Mouse (Mus musculus): ENCODE data around the gene Tdrd6.

Tdrd6 gene

GRCm38 (mm10) chr17:43612221-43612620 is 17.9 kb downstream of the Tdrd6 start:
- DNase-seq (ENCODE audit: low spot score in 2 of 2), result no peak

DNA sequence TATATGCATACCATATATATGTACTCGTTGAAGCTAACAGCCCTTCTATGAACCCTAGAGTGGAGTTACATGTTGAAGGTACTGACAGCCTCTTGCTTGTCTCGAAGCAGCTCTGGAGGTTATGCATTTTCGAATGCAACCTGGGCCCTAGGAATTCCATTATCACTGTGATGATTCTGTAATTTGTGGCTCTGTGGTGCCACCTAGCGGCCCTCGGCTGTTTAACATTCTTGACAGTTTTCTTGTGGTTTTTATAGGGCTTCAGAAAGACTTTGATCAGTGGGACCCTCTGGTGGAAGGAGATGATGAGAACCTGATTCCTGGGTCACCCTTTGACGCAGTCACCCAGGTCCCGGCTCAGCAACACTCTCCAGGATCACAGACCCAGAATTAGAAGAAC is 18.5 kb downstream of the Tdrd6 start:
- DNase-seq (ENCODE audit: low spot score in 2 of 2), result peak in 1 of 2 experiments; percentile 28

- DNase-seq (ENCODE audit: low spot score in 2 of 2), result peak; percentile 31 to 77
Measured at GRCm38 (mm10) chr17:43606704-43607103, 23.4 kb downstream of the Tdrd6 start.

- DNase-seq (ENCODE audit: low spot score in 2 of 2), result no peak
Measured at GRCm38 (mm10) chr17:43598706-43599105, 31.4 kb downstream of the Tdrd6 start.

GRCm38 (mm10) chr17:43597742-43598141 is 32.4 kb downstream of the Tdrd6 start:
- no peak for DNase-seq (ENCODE audit: low spot score in 2 of 2)

- no peak for DNase-seq (ENCODE audit: low spot score in 2 of 2)
Measured at GRCm38 (mm10) chr17:43592296-43593291, 37.5 kb downstream of the Tdrd6 start.

DNA sequence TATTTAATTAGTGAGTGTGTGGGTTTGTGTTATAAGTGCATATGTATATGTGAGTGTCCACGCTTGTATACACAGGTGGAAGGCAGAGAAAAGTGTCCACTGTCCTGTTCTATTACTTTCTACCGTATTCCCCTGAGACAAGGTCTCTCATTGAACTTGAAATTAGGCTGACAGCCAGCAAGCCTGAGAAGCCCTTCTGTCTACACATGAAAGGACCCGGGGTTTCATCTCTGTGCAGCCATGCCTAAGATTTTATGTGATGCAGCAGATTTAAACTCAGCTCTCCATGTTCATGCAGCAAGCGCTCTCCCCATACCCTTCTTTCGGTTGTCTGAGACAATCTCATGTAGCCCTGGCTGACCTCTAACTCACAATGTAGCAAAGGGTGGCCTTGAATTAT is 39.6 kb downstream of the Tdrd6 start:
- DNase-seq (ENCODE audit: low spot score in 2 of 2), result no peak

DNA sequence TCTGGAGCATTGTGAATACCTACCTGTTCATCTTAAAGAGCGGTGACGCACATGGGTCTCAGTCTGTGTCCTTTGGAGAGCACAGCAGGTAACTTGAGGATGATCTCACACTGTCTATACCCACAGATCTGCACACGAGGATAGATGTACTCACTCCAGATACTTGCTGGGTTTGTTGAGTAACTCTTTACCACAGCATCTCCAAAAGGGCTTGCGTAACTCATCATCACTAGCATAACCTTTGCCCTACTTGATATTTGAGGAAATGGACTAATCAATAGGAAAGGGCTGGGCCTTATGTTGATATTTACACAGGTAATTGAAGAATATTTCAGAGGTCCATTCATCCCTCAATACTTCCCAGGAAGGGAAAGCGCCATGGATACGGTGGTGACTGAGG is 40.3 kb downstream of the Tdrd6 start:
- DNase-seq (ENCODE audit: low spot score in 2 of 2), result no peak

DNA sequence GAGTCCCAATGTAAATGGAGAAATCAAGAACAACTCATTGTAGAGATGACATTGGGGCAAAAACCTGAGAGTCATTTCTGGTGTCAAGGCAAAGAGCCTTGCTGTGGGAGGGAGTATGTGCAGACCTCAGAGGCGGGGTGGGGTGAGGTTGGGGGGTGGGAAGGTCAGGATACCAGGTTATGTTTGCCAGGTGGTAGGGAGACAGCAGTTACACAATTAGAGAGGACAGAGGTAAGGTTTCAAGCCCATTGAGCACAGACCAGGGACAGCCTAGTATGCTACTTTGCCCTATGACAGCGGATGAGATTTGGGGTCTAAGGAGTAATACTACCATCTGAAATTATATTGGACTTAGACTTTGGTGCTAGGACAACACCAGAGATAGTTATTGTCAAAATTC is 42.8 kb downstream of the Tdrd6 start:
- DNase-seq (ENCODE audit: low spot score in 2 of 2), result no peak

DNA sequence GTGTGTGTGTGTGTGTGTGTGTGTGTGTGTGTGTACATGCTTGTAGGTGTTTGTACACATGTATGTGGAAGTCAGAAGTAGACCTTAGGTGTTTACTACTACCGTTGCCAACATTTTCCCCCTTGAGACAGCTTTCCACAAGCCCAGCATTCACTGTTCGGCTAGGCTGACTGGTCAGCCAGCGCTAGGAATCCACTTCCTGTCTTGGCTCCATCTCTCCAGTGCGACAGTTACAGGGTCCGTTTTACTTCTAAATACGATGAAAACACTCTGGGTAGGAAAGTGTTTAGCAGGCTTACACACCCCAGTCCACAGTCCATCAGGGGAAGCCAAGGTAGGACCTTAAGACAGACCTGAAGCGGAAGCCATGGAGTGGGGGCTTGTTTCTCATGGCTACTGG is 45.3 kb downstream of the Tdrd6 start:
- DNase-seq (ENCODE audit: low spot score in 2 of 2), result no peak

DNA sequence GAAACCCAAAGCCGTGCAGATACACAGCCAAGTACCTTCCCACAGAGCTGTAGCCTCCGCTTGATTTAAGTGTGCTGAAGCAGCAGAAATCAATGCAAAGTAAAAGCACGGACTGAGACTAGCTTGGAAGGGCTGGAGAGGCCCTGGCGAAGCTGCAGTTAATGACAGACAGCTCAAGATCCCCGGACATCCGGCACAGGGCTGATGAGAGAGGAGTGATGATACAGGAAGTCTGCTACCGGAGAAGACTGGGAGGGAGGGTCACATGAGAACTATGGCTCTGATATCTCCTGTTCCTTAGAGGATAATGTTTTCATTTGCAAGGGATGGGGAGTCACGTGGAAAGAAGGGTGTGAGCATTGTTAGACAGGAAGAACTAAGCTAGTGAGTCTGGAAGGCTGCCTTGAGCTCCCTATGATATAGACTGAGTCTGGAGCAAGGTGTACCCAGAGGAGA is 49.1 kb downstream of the Tdrd6 start:
- no peak for DNase-seq (ENCODE audit: low spot score in 2 of 2)

- DNase-seq (ENCODE audit: low spot score in 2 of 2), result no peak
Measured at GRCm38 (mm10) chr17:43580456-43580855, 49.6 kb downstream of the Tdrd6 start.

- DNase-seq (ENCODE audit: low spot score in 2 of 2), result no peak
Measured at GRCm38 (mm10) chr17:43573624-43574073, 56.5 kb downstream of the Tdrd6 start.

DNA sequence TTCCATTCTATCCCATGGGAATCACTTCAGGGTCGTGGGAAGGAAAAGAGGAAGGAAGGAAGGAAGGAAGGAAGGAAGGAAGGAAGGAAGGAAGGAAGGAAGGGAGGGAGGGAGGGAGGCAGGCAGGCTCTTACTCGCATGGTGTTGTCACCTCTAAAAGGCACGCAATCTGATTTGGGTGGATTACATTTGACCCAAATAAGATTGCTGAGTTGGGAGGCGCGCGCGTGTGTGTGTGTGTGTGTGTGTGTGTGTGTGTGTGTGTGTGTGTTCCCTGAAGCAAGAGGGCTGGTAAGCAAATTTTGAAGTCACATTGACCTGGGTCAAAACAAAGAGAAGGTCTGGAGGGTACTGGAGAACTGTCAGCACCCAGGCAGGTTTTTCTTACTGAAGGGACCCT is 60.8 kb downstream of the Tdrd6 start:
- no peak for DNase-seq (ENCODE audit: low spot score in 2 of 2)

GRCm38 (mm10) chr17:43567992-43568888 is 61.9 kb downstream of the Tdrd6 start, which contains the start of gene Pla2g7:
Gene Pla2g7, plus strand, starts transcription at chr17:43568098.
- DNase-seq (ENCODE audit: low spot score in 2 of 2), result peak; percentile 20 to 44

- DNase-seq (ENCODE audit: low spot score in 2 of 2), result no peak
Measured at GRCm38 (mm10) chr17:43567593-43567991, 62.5 kb downstream of the Tdrd6 start.

Measured in urinary bladder, adult 18-20 months (tissue).